Mouse (Mus musculus) CD4-positive helper T cell, adult 2 months (primary cell): ENCODE measurements around the gene Cxcl10.

Experiments used
- DNase-seq: peaks from one replicate; pipeline ENCODE4 v3.0.0-alpha.2; 2012; ENCODE audit warnings: low read depth, missing footprints, low spot score

Gene Cxcl10

GRCm38 (mm10) chr5:92321631-92322400, 26.9 kb downstream of the Cxcl10 start:
- no peak for DNase-seq

- no peak for DNase-seq
These were observed 30.1 kb downstream of the Cxcl10 start for GRCm38 (mm10) chr5:92318596-92318995.

- DNase-seq: no peak
These were observed 30.6 kb downstream of the Cxcl10 start for GRCm38 (mm10) chr5:92318119-92318518.

- no peak for DNase-seq
These were observed 34.9 kb downstream of the Cxcl10 start for GRCm38 (mm10) chr5:92313776-92314175.

- peak; percentile 85 for DNase-seq
These were observed 36.5 kb downstream of the Cxcl10 start for GRCm38 (mm10) chr5:92312046-92312715.

- DNase-seq: peak; percentile 94
These were observed 38.8 kb downstream of the Cxcl10 start, which contains the start of gene Sdad1 for GRCm38 (mm10) chr5:92309681-92310511. TSS of gene Sdad1 (minus strand) at chr5:92310479.

GRCm38 (mm10) chr5:92304291-92304690, 44.4 kb downstream of the Cxcl10 start:
- DNase-seq: no peak

GRCm38 (mm10) chr5:92302149-92302840, 46.4 kb downstream of the Cxcl10 start:
- no peak for DNase-seq
